Mouse (Mus musculus): ENCODE data around the gene Matn3.
"Not testable (repeated sequence)": the region's sequence is repeated elsewhere in the genome, so short reads cannot be mapped to it uniquely, and the experiment has no call there.

Gene Matn3

GRCm38 (mm10) chr12:8936210-8936609 is 11.5 kb upstream of the Matn3 start:
- not testable (repeated sequence) for DNase-seq (ENCODE audit: low spot score)

DNA sequence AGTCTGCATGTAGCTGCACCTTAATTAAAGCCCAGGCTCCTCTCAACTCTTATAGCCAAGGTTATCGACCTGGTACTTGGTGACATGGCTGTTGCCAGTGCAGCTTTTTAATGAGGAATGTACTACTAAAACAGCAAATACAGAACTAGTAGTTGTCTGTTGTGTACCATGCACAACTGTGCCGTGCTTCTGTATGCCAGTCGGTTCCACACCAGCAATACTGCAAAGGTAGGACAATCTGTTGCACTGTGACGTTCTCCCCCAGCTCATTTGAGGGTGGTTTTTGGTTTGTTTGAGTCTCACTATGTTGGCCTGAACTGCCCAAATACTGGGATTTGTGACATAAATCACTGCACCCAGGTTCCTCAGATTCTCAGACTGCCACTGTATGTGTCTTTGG is 8.2 kb upstream of the Matn3 start:
- no peak for DNase-seq (ENCODE audit: low spot score)

DNA sequence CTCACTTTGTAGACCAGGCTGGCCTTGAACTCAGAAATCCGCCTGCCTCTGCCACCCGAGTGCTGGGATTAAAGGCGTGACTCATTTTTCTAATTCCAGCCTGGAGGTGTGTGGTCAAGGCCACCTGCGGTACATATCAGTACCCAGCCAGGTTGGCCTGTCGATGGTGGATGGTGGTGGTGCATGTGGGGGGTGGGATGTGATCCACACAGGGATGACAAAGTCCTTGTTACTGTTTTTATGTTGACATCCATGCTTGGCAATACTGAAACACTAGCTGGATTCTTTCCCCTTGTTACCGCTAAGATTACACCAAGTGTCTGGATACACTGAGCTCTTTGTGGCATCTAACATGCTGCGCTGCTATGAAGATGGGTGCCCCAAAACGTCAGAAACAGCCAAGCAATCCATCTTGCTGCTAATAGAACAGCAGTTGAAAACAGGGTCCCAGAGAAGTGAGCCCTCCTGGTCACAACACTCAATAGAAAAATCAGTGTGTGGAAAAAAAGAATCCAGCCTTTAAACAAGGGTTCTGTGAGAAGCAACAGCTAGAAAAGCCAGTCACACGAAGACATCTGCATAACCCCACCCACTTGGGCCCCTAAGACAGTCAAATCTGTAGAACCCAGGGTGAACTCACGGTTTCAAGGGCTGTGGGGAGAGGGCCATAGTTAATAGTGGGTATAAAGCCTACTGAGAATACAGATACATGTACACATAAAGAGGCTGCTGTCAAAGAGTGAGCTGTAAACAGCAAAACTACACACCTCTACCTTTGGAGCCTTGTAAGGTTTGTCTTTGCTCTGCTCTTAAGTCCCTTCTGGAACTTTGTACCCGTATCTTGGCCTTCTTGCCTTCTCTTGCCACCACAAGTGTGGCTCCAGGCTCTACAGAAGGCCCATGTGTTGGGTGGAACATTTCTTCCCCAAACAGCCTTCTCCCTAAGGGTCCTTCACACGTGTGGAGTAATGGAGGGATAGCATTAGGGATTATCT is 7.4 kb upstream of the Matn3 start:
- DNase-seq (ENCODE audit: low spot score), result no peak

GRCm38 (mm10) chr12:8941131-8941615 is 6.6 kb upstream of the Matn3 start:
- no peak for DNase-seq (ENCODE audit: low spot score)

DNA sequence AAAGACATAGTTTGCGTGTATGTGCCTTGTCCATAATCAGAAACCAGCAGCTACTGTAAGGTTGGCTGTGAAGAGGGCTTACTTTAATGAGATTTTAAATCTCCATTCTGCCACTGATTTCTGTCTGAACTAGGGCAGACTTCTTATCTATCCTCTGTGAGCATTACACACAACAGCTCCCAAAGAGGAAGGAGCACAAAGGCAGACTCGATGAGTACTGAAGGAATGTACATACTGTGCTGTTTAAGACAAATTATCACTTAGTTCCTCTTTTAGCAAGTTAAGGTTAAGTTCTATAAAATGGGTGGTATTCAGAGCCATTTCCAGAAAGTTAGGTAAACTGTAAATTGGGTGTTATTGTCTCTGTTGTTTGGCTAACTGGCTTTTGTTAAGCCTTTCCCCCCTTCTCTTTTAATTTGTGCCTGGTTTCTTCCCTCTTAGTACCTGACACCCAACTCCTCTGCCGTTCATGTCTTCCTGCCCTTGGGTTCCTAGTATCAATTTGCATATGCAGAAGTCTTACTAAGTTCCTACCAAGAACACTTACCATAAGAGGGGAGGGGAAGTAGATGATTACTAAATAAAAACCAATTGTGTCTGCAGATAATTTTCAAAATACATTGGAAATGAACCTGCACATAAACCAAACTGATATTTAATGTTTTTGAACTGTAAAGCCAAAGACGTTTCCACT is 5.9 kb upstream of the Matn3 start:
- DNase-seq (ENCODE audit: low spot score), result no peak

DNA sequence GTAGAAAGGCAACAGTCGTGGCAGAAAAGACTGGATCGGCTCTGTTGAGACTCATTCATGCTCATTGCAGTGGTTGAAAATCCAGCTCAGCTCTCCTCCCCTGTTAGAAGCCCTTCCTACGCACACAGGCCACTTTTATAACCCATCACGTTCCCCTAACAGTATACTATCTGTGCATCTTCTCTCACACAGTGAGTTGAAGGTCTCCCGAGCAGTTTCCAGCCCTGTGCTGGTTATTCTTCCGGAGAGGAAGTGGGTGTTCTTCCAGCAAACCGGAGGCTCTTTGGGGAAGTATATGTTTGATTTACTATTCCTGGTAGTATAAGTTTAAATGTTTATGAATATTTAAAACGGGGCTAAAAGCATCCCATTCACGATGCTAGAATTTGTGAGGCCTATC is 566 bp upstream of the Matn3 start:
- DNase-seq (ENCODE audit: low spot score), result no peak

GRCm38 (mm10) chr12:8953136-8953535 is 5.4 kb downstream of the Matn3 start:
- DNase-seq (ENCODE audit: low spot score), result no peak

- DNase-seq (ENCODE audit: low spot score), result no peak
Measured at GRCm38 (mm10) chr12:8954161-8954561, 6.4 kb downstream of the Matn3 start.

GRCm38 (mm10) chr12:8961607-8962316 is 14.0 kb downstream of the Matn3 start:
- no peak for DNase-seq (ENCODE audit: low spot score)

DNA sequence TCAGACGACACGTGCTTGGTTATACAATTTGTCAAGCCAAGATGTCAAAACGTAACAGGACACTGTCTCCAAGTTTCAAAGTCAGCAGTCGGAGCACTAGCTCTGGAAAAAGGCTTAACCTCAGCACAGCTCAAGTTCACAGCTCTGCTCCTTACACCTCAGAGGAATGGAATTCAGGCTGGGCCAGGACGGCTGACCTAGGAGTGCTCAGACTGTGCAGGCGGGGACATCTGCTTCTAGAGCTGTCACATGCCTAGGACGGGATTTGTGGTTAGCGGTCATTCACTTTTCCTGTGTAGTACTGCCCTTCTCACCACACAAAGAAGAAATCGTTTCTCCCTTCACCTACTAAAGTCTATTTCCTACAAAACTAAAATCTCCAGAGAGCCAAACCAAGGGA is 22.1 kb downstream of the Matn3 start:
- DNase-seq (ENCODE audit: low spot score), result no peak

DNA sequence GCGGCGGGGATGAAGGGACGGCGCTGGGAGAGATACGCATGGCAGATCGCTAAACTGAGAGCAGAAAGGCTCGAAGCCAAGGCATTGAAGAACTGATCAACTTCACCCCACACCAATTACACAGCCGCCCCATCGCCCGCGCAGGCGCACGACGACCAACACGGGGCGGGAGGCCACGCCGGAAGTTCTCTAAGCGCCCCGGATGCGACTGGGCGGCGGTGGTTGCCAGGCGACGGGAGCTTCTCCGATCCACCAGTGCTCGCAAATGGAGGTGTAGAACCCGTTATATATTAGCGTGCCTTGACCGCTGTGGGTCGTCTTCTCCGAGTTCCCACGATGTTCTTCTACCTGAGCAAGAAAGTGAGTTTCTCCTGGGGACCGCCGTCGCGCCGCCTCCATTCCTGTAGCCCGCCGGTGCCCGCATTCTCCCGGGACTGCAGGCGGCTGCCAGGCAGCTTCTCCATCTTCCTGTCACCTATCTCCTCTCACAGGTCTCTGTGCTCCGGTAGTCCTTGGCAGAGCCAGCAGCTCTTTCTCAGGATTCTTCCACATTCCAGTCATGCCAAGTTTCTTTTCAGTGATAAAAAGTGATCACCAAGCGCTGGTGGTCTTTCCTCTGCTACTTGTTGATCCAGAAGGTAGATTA is 26.2 kb downstream of the Matn3 start, which contains the start of gene Wdr35:
TSS of gene Wdr35 (plus strand) at position 73 of the 646 bp plus-strand sequence.
- peak; percentile 86 for DNase-seq (ENCODE audit: low spot score)

GRCm38 (mm10) chr12:8975076-8975475 is 27.3 kb downstream of the Matn3 start:
- DNase-seq (ENCODE audit: low spot score), result no peak

- DNase-seq (ENCODE audit: low spot score), result no peak
Measured at GRCm38 (mm10) chr12:8993231-8993630, 45.5 kb downstream of the Matn3 start.

DNA sequence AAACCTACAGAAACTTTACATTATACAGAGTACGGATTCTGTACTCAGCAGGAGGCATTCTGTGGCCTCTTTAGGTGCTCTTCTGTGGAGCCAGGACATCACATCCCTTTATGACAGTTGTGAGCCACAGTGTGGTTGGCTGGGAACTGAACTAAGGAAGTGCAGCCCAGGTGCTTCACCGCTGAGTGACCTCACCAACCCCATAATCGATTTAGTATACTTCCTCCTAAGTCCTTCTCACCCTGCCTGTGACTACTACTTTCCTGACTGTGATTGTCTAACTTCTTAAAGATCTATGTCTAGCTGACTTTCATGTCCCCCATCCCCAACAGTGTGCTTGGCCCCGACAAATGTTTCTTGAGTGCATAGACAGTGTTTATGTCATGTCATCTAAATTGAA is 50.6 kb downstream of the Matn3 start:
- no peak for DNase-seq (ENCODE audit: low spot score)

DNA sequence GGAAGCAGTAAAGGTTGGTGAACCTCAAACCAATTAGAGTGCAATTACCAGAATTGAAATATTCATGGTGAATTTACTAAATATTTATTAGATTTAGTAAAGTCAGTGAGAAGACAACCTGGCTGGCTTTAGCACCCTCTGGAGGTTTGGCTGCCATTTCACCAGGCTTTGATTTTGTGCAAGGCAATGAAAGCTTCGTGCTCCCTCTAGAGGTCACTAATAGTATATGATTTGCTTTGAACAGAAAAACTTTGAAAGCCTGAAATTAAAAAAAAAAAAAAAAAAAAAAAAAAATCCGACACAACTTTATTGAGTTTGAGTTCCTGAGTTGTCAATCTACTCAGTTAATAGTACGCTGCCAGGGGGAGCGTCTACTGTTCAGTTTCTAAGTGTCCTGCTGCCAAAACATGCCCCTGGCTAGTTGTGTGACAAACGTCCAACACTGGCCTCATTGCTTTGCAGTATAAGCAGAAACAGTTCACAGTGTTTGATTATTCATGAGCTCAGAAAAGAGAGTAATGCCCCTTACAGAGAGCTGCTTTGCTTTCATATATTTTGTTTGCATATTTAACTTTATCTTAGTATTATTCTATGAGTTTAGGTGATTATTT is 54.4 kb downstream of the Matn3 start:
- DNase-seq (ENCODE audit: low spot score), result peak; percentile 40

DNA sequence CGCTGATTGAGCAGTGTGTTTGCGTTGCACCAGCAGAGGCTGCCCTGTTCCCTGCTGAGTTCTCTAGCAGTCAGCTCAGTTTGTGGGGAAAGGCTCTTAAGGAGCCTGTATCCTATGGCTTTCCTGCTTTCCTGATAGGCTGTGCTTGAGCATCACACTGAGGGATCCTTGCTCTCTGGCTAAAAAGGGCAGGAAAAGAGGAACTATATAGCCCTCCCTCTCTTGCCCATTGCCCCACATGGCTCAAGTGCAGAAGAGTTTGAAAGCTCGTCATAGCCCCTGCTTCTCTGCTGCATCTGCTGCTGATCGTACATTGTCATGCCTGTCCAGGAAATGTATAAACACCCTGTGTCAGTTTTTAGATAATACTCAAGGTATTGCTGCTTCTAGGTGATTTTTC is 59.4 kb downstream of the Matn3 start:
- no peak for DNase-seq (ENCODE audit: low spot score)

DNA sequence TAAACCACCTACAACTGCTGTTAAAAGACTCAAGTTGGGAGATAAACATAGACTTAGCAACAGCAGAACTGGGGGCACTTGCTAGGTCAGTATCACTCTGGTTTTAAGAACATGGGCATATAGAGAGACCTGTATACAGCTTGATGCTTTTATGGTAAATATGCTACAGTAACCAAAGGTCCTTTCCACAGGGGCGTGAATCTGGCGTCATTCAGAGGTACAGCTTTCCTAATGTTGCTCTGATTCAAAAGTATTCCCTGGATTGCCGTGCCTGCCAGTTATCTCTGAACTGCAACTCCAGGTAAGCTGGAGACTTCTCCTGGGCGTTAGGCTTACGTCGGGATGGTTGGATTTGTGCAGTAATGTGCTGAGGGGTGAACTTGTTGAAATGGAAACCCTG is 60.1 kb downstream of the Matn3 start:
- no peak for DNase-seq (ENCODE audit: low spot score)

- DNase-seq (ENCODE audit: low spot score), result no peak
Measured at GRCm38 (mm10) chr12:9010311-9010710, 62.6 kb downstream of the Matn3 start.

DNA sequence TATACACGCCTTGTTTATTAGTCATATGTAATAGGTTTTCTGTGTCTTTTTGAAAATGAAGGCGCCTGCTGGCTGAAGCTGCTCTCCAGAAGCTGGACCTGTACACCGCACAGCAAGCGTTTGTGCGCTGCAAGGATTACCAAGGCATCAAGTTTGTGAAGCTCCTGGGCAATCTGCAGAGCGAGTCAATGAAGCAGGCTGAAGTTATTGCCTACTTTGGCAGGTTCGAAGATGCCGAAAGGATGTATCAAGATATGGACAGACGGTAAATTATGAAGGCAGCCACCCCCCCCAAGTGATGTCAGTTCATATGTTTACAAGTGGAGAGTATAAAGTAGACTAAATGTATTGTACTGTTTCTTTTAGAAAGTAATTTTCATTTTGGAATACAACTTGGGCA is 68.6 kb downstream of the Matn3 start:
- no peak for DNase-seq (ENCODE audit: low spot score)

DNA sequence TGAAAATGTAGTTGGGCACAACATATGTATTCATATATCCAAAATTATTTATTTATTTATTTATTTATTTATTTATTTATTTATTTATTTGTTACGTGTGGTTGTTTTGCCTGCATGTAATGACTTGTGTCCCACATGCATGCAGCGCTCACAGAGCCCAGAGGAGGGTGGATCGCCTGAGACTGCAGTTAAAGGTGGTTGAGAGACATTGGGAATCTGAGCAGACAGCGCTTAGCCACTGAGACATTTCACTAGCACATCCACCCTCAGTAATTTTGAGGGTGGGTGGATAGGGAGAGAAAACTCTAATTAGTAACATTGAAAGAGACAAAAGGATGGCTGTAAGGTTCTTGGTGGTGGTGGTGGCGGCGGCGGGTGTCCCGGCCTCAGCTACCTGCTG is 72.7 kb downstream of the Matn3 start:
- DNase-seq (ENCODE audit: low spot score), result no peak

GRCm38 (mm10) chr12:9020986-9021385 is 73.3 kb downstream of the Matn3 start:
- no peak for DNase-seq (ENCODE audit: low spot score)

Measured in ovary, postnatal 14 days (tissue).